Mouse (Mus musculus): Measurements from ENCODE around the gene Ywhag. TPM values are rescaled to one million over a fixed set of nuclear protein-coding genes. Genes with fewer than 3 reads are reported as not detected.
A peak's percentile ranks its signal among the peaks of the same experiment; 100 is the strongest.

Gene Ywhag
- polyA plus RNA-seq, 1 experiment: 57.1 TPM

GRCm38 (mm10) chr5:135970247-135970646 lies 35.8 kb upstream of the Ywhag start:
- no peaks in the 10 kb centered on the region for H3K4me1 ChIP-seq (ENCODE audit: control insufficient read depth, insufficient read depth, low read length)
- 80% methylated on average over 6 of the region's 6 CpGs for WGBS
- no peak for DNase-seq
- no peak overlapping the region for H3K4me3 ChIP-seq (ENCODE audit: insufficient read depth, low read depth, low read length)
- no peaks in the 10 kb centered on the region for H3K36me3 ChIP-seq (ENCODE audit: control insufficient read depth, insufficient read depth, low read length)
- TF ChIP-seq CTCF (conservative IDR thresholded peaks at IDR 0.05; ENCODE audit: insufficient read depth, insufficient read length, low read depth, low read length): no peak
- TF ChIP-seq POLR2A (IDR thresholded peaks at IDR 0.05; ENCODE audit: low read depth, low read length): no peak
- no peak overlapping the region for H3K27ac ChIP-seq (ENCODE audit: insufficient read depth, low read depth, low read length)
- no peaks in the 10 kb centered on the region for H3K27me3 ChIP-seq (replicated peaks; ENCODE audit: control insufficient read depth, insufficient read depth, low read length)

GRCm38 (mm10) chr5:135968781-135969180 lies 34.4 kb upstream of the Ywhag start:
- no peaks in the 10 kb centered on the region for H3K36me3 ChIP-seq (ENCODE audit: control insufficient read depth, insufficient read depth, low read length)
- no peak overlapping the region for H3K4me3 ChIP-seq (ENCODE audit: insufficient read depth, low read depth, low read length)
- H3K27me3 ChIP-seq (replicated peaks; ENCODE audit: control insufficient read depth, insufficient read depth, low read length): no peaks in the 10 kb centered on the region
- H3K27ac ChIP-seq (ENCODE audit: insufficient read depth, low read depth, low read length): no peak overlapping the region
- DNase-seq: peak; percentile 53
- WGBS: 68% methylated on average over 1 of the region's 1 CpGs
- no peaks in the 10 kb centered on the region for H3K4me1 ChIP-seq (ENCODE audit: control insufficient read depth, insufficient read depth, low read length)
- TF ChIP-seq CTCF (conservative IDR thresholded peaks at IDR 0.05; ENCODE audit: insufficient read depth, insufficient read length, low read depth, low read length): 0 out of 2 replicates have a peak, but pooled peaks have one; percentile 16
- TF ChIP-seq POLR2A (IDR thresholded peaks at IDR 0.05; ENCODE audit: low read depth, low read length): no peak

- Histone ChIP-seq H3K27me3 (replicated peaks; ENCODE audit: control insufficient read depth, insufficient read depth, low read length) (no peaks in the 10 kb centered on the region), H3K4me1 (ENCODE audit: control insufficient read depth, insufficient read depth, low read length) (0 out of 2 replicates have a peak, but pooled peaks cover 4% of the 10 kb centered on the region), H3K36me3 (ENCODE audit: control insufficient read depth, insufficient read depth, low read length) (no peaks in the 10 kb centered on the region), H3K27ac (ENCODE audit: insufficient read depth, low read depth, low read length) (no peak overlapping the region), H3K4me3 (ENCODE audit: insufficient read depth, low read depth, low read length) (no peak overlapping the region)
- DNase-seq: no peak
- WGBS: 62% methylated on average over 9 of the region's 9 CpGs
- TF ChIP-seq POLR2A (IDR thresholded peaks at IDR 0.05; ENCODE audit: low read depth, low read length) (no peak), CTCF (conservative IDR thresholded peaks at IDR 0.05; ENCODE audit: insufficient read depth, insufficient read length, low read depth, low read length) (peak; percentile 40)
Measured at GRCm38 (mm10) chr5:135966866-135967265, 32.5 kb upstream of the Ywhag start.

- 9% methylated on average over 24 of the region's 24 CpGs for whole genome bisulfite sequencing
- H3K36me3 ChIP-seq (ENCODE audit: control insufficient read depth, insufficient read depth, low read length): no peaks in the 10 kb centered on the region
- no peaks in the 10 kb centered on the region for H3K27me3 ChIP-seq (replicated peaks; ENCODE audit: control insufficient read depth, insufficient read depth, low read length)
- TF ChIP-seq CTCF (conservative IDR thresholded peaks at IDR 0.05; ENCODE audit: insufficient read depth, insufficient read length, low read depth, low read length): no peak; the same call in 1 of the 2 replicates
- TF ChIP-seq POLR2A (IDR thresholded peaks at IDR 0.05; ENCODE audit: low read depth, low read length): no peak
- peak overlapping the region; percentile 1; the same call in 1 of the 2 replicates for H3K4me3 ChIP-seq (ENCODE audit: insufficient read depth, low read depth, low read length)
- 0 out of 2 replicates have a peak, but pooled peaks cover 10% of the 10 kb centered on the region for H3K4me1 ChIP-seq (ENCODE audit: control insufficient read depth, insufficient read depth, low read length)
- DNase-seq: peak; percentile 61
- H3K27ac ChIP-seq (ENCODE audit: insufficient read depth, low read depth, low read length): no peak overlapping the region
Measured at GRCm38 (mm10) chr5:135965501-135965930, 31.1 kb upstream of the Ywhag start.

GRCm38 (mm10) chr5:135963280-135963627 lies 28.8 kb upstream of the Ywhag start:
- Histone ChIP-seq H3K27me3 (replicated peaks; ENCODE audit: control insufficient read depth, insufficient read depth, low read length) (no peaks in the 10 kb centered on the region), H3K4me1 (ENCODE audit: control insufficient read depth, insufficient read depth, low read length) (0 out of 2 replicates have a peak, but pooled peaks cover 10% of the 10 kb centered on the region), H3K36me3 (ENCODE audit: control insufficient read depth, insufficient read depth, low read length) (no peaks in the 10 kb centered on the region), H3K4me3 (ENCODE audit: insufficient read depth, low read depth, low read length) (peak overlapping the region; percentile 68), H3K27ac (ENCODE audit: insufficient read depth, low read depth, low read length) (peak overlapping the region; percentile 87)
- 10% methylated on average over 6 of the region's 6 CpGs for WGBS
- DNase-seq: no peak
- no peak for TF ChIP-seq POLR2A (IDR thresholded peaks at IDR 0.05; ENCODE audit: low read depth, low read length)
- TF ChIP-seq CTCF (conservative IDR thresholded peaks at IDR 0.05; ENCODE audit: insufficient read depth, insufficient read length, low read depth, low read length): no peak

- H3K27ac ChIP-seq (ENCODE audit: insufficient read depth, low read depth, low read length): peak overlapping the region; percentile 87
- peaks cover 13% of the 10 kb centered on the region; the same call in 1 of the 2 replicates for H3K4me1 ChIP-seq (ENCODE audit: control insufficient read depth, insufficient read depth, low read length)
- DNase-seq: peak; percentile 99
- under 1% methylated on average over 64 of the region's 64 CpGs for WGBS
- no peaks in the 10 kb centered on the region for H3K27me3 ChIP-seq (replicated peaks; ENCODE audit: control insufficient read depth, insufficient read depth, low read length)
- no peaks in the 10 kb centered on the region for H3K36me3 ChIP-seq (ENCODE audit: control insufficient read depth, insufficient read depth, low read length)
- H3K4me3 ChIP-seq (ENCODE audit: insufficient read depth, low read depth, low read length): peak overlapping the region; percentile 68
- TF ChIP-seq CTCF (conservative IDR thresholded peaks at IDR 0.05; ENCODE audit: insufficient read depth, insufficient read length, low read depth, low read length): no peak
- peak; percentile 43 for TF ChIP-seq POLR2A (IDR thresholded peaks at IDR 0.05; ENCODE audit: low read depth, low read length)
Measured at GRCm38 (mm10) chr5:135962492-135963279, 28.3 kb upstream of the Ywhag start.

GRCm38 (mm10) chr5:135962125-135962491 lies 27.7 kb upstream of the Ywhag start:
- H3K4me1 ChIP-seq (ENCODE audit: control insufficient read depth, insufficient read depth, low read length): peaks cover 15% of the 10 kb centered on the region; the same call in 1 of the 2 replicates
- DNase-seq: no peak
- H3K36me3 ChIP-seq (ENCODE audit: control insufficient read depth, insufficient read depth, low read length): no peaks in the 10 kb centered on the region
- TF ChIP-seq POLR2A (IDR thresholded peaks at IDR 0.05; ENCODE audit: low read depth, low read length) (no peak), CTCF (conservative IDR thresholded peaks at IDR 0.05; ENCODE audit: insufficient read depth, insufficient read length, low read depth, low read length) (no peak)
- peak overlapping the region; percentile 94 for H3K27ac ChIP-seq (ENCODE audit: insufficient read depth, low read depth, low read length)
- under 1% methylated on average over 11 of the region's 11 CpGs for WGBS
- H3K4me3 ChIP-seq (ENCODE audit: insufficient read depth, low read depth, low read length): peak overlapping the region; percentile 38
- no peaks in the 10 kb centered on the region for H3K27me3 ChIP-seq (replicated peaks; ENCODE audit: control insufficient read depth, insufficient read depth, low read length)
